ENCODE assay signal across 18 mouse cellular contexts in genomic region chr9:32910641-32911040, GRCm38 (mm10).
DNase-seq lines count a peak whose midpoint lies in the region; ATAC-seq and TF ChIP-seq lines count a peak whose summit lies in the region.
"Had no signal": no experiment of that assay in that cellular context is flagged by ENCODE, and none has a peak within 500 bp of the region (broad histone marks: within the 10 kb centered on the region; RNA-seq: fewer than 3 reads in every experiment).

No protein-coding gene starts in this region.

- H3K9me3 ChIP-seq in intestine, postnatal 0 days (ENCODE audit: control insufficient read depth): no peaks in the 10 kb centered on the region
- H3K9me3 ChIP-seq: forebrain, embryonic 10.5 days; heart, embryonic 15.5 days; midbrain, embryonic 12.5 days; neural tube, embryonic 15.5 days had no signal

- H3K4me2 ChIP-seq in intestine, postnatal 0 days (replicated peaks; ENCODE audit: low read depth): no peak overlapping the region
- H3K4me2 ChIP-seq: heart, embryonic 15.5 days; midbrain, embryonic 12.5 days; neural tube, embryonic 15.5 days had no signal

- no peaks in the 10 kb centered on the region for H3K4me1 ChIP-seq in intestine, postnatal 0 days (replicated peaks; ENCODE audit: control insufficient read depth, insufficient read depth, low read length)
- H3K4me1 ChIP-seq: midbrain, embryonic 12.5 days; neural tube, embryonic 15.5 days had no signal

- H3K9ac ChIP-seq in intestine, postnatal 0 days (ENCODE audit: low read depth, low read length): no peak overlapping the region
- H3K9ac ChIP-seq: heart, embryonic 15.5 days; liver, embryonic 14.5 days; midbrain, embryonic 12.5 days; neural tube, embryonic 15.5 days had no signal

- no peak overlapping the region for H3K27ac ChIP-seq in intestine, postnatal 0 days (ENCODE audit: low read depth, low read length)
- H3K27ac ChIP-seq: forebrain, embryonic 10.5 days; heart, embryonic 15.5 days; liver, embryonic 14.5 days; midbrain, embryonic 12.5 days; neural tube, embryonic 15.5 days had no signal

- H3K36me3 ChIP-seq in intestine, postnatal 0 days (ENCODE audit: control insufficient read depth, insufficient read depth): no peaks in the 10 kb centered on the region
- H3K36me3 ChIP-seq: forebrain, embryonic 10.5 days; heart, embryonic 15.5 days; midbrain, embryonic 12.5 days; neural tube, embryonic 15.5 days had no signal

- peak; percentile 57 for ATAC-seq in inflammation-experienced regulatory T-cells, adult 6 months
- no peak for ATAC-seq in intestine, postnatal 0 days
- ATAC-seq: hindbrain, embryonic 16.5 days had no signal

- H3K27me3 ChIP-seq in intestine, postnatal 0 days (replicated peaks; ENCODE audit: control insufficient read depth, insufficient read depth, low read length): no peaks in the 10 kb centered on the region
- H3K27me3 ChIP-seq: heart, embryonic 15.5 days; midbrain, embryonic 12.5 days; neural tube, embryonic 15.5 days had no signal

- WGBS in intestine, postnatal 0 days: 86% methylated on average over 7 of the region's 7 CpGs

- peak; percentile 26 to 37 for DNase-seq in spleen, postnatal 36 days (ENCODE audit: low spot score in 2 of 2)
- DNase-seq in spleen, postnatal 14 days (ENCODE audit: low spot score in 2 of 2): no peak
- peak; percentile 58 to 74 for DNase-seq in thymus, adult 18-20 months
- DNase-seq in thymus, postnatal 4 days: peak; percentile 69
- DNase-seq in cerebellum, postnatal 25 days: no peak
- DNase-seq in MN1 (ENCODE audit: low spot score): no peak
- DNase-seq: cerebellum, adult 2 months; heart, postnatal 4 days; kidney, adult 18-20 months; kidney, postnatal 25 days had no signal

- TF ChIP-seq CTCF in intestine, postnatal 0 days (IDR thresholded peaks at IDR 0.05; ENCODE audit: low read depth): no peak

- H3K4me3 ChIP-seq in intestine, postnatal 0 days (ENCODE audit: low read depth, low read length): no peak overlapping the region
- H3K4me3 ChIP-seq: forebrain, embryonic 10.5 days; heart, embryonic 15.5 days; midbrain, embryonic 12.5 days; neural tube, embryonic 15.5 days had no signal

Comparison
In these comparisons a context has a peak if more than half of its experiments do, and no peak if none do; other contexts are left out.
1. DNase-seq: peak in spleen, postnatal 36 days (2 of 2), thymus, adult 18-20 months (2 of 2) and thymus, postnatal 4 days (single experiment); none in spleen, postnatal 14 days (0 of 2), cerebellum, postnatal 25 days (0 of 2) and MN1 (single experiment).